Mouse (Mus musculus): ENCODE data around the gene Cckbr.

DNA sequence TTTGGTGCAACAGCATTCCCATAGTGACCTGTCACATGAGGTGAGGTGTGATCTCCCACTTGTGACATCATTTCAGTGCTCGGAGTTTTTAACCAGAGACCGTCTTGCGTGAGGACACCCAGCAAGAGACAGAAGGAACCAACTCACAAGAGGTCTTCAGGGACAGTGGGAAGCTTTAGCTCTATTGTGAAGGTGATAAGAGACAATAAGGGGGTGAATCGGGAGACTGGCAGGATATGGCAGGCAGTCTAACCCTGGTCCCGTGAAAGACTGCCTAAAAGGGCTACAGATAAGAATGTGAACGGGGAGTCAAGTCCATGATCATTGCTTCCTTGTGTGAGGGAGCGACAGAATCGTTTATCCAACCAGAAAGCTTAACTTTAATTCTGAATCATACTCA is 52.8 kb downstream of the Cckbr start:
- TF ChIP-seq GATA1 (IDR thresholded peaks at IDR 0.05; ENCODE audit: low read length) (no peak), TAL1 (IDR thresholded peaks at IDR 0.05; ENCODE audit: low read length) (no peak)

All from erythroblast, embryonic 14.5 days (primary cell).